Mouse (Mus musculus) left cerebral cortex, adult 11 months (tissue): ENCODE data around the gene Slc20a1.

Source experiments
- DNase-seq: peaks from one replicate; pipeline ENCODE4 v3.0.0; 2022; ENCODE audit warnings: low spot score

Gene Slc20a1

GRCm38 (mm10) chr2:129227011-129227529 is 28.5 kb downstream of the Slc20a1 start:
- DNase-seq: no peak

GRCm38 (mm10) chr2:129227709-129228108 is 29.1 kb downstream of the Slc20a1 start:
- DNase-seq: no peak

GRCm38 (mm10) chr2:129228571-129228970 is 30.0 kb downstream of the Slc20a1 start:
- no peak for DNase-seq

- DNase-seq: no peak
Observed at GRCm38 (mm10) chr2:129229316-129229715, 30.8 kb downstream of the Slc20a1 start.

- DNase-seq: peak; percentile 73
Observed at GRCm38 (mm10) chr2:129232023-129232422, 33.5 kb downstream of the Slc20a1 start.

- no peak for DNase-seq
Observed at GRCm38 (mm10) chr2:129232484-129232883, 33.9 kb downstream of the Slc20a1 start.

- no peak for DNase-seq
Observed at GRCm38 (mm10) chr2:129233218-129233617, 34.7 kb downstream of the Slc20a1 start.

- no peak for DNase-seq
Observed at GRCm38 (mm10) chr2:129233803-129234477, 35.4 kb downstream of the Slc20a1 start.

GRCm38 (mm10) chr2:129234731-129235130 is 36.2 kb downstream of the Slc20a1 start:
- no peak for DNase-seq

- no peak for DNase-seq
Observed at GRCm38 (mm10) chr2:129236526-129236925, 38.0 kb downstream of the Slc20a1 start.

- DNase-seq: no peak
Observed at GRCm38 (mm10) chr2:129240726-129241432, 42.3 kb downstream of the Slc20a1 start.

GRCm38 (mm10) chr2:129241845-129242833 is 43.6 kb downstream of the Slc20a1 start:
- DNase-seq: no peak

- DNase-seq: no peak
Observed at GRCm38 (mm10) chr2:129243005-129243404, 44.4 kb downstream of the Slc20a1 start.

- peak; percentile 30 for DNase-seq
Observed at GRCm38 (mm10) chr2:129243786-129244185, 45.2 kb downstream of the Slc20a1 start.

- DNase-seq: no peak
Observed at GRCm38 (mm10) chr2:129244446-129245120, 46.0 kb downstream of the Slc20a1 start.

GRCm38 (mm10) chr2:129245618-129246017 is 47.1 kb downstream of the Slc20a1 start:
- DNase-seq: no peak

GRCm38 (mm10) chr2:129246436-129246835 is 47.9 kb downstream of the Slc20a1 start:
- no peak for DNase-seq

- no peak for DNase-seq
Observed at GRCm38 (mm10) chr2:129246924-129247323, 48.4 kb downstream of the Slc20a1 start.

GRCm38 (mm10) chr2:129247707-129248121 is 49.1 kb downstream of the Slc20a1 start:
- DNase-seq: no peak

GRCm38 (mm10) chr2:129249321-129249720 is 50.8 kb downstream of the Slc20a1 start:
- DNase-seq: no peak

GRCm38 (mm10) chr2:129252836-129253630 is 54.5 kb downstream of the Slc20a1 start:
- no peak for DNase-seq
